Mouse (Mus musculus) myocyte (in vitro differentiated cells): Measurements from ENCODE around the gene Glipr2.
A peak's percentile ranks its signal among the peaks of the same experiment; 100 is the strongest.

Experiments
- CEBPB ChIP-seq: IDR thresholded peaks from 2 replicates; pipeline ENCODE4 v1.6.1; 2011; ENCODE audit warnings: mild to moderate bottlenecking, moderate library complexity; ENCODE audit not compliant: poor library complexity, insufficient read depth, severe bottlenecking
- E2F4 ChIP-seq: IDR thresholded peaks from one replicate; pipeline ENCODE4 v1.6.1; 2011; ENCODE audit warnings: mild to moderate bottlenecking, control low read depth, moderate library complexity; ENCODE audit not compliant: insufficient read depth
- MAX ChIP-seq: IDR thresholded peaks from one replicate; pipeline ENCODE4 v1.6.1; 2011; ENCODE audit warnings: low read depth, mild to moderate bottlenecking, control low read depth
- MYOD1 ChIP-seq, 3 experiments: IDR thresholded peaks; one replicate each; pipeline ENCODE4 v1.6.1; 2011; ENCODE audit warnings: control low read depth in 2 of 3, low read depth in 2 of 3, mild to moderate bottlenecking in 2 of 3, moderate library complexity in 1 of 3; ENCODE audit not compliant: insufficient read length in 2 of 3, control insufficient read depth in 1 of 3
- POLR2A ChIP-seq: IDR thresholded peaks from one replicate; pipeline ENCODE4 v1.6.1; 2011; ENCODE audit warnings: low read depth, mild to moderate bottlenecking, control low read depth, moderate library complexity; ENCODE audit not compliant: insufficient read length
- POLR2AphosphoS2 ChIP-seq: IDR thresholded peaks from one replicate; pipeline ENCODE4 v1.6.1; 2011; ENCODE audit warnings: low read depth, control low read depth; ENCODE audit not compliant: insufficient read length
- REST ChIP-seq: IDR thresholded peaks from one replicate; pipeline ENCODE4 v1.6.1; 2011; ENCODE audit warnings: mild to moderate bottlenecking, control low read depth, moderate library complexity; ENCODE audit not compliant: insufficient read depth, insufficient read length
- TCF12 ChIP-seq: IDR thresholded peaks from one replicate; pipeline ENCODE4 v1.6.1; 2011; ENCODE audit warnings: mild to moderate bottlenecking, control low read depth; ENCODE audit not compliant: poor library complexity, insufficient read depth, severe bottlenecking
- USF1 ChIP-seq: IDR thresholded peaks from one replicate; pipeline ENCODE4 v1.6.1; 2011; ENCODE audit warnings: low read depth, mild to moderate bottlenecking, control low read depth, moderate library complexity

DNA sequence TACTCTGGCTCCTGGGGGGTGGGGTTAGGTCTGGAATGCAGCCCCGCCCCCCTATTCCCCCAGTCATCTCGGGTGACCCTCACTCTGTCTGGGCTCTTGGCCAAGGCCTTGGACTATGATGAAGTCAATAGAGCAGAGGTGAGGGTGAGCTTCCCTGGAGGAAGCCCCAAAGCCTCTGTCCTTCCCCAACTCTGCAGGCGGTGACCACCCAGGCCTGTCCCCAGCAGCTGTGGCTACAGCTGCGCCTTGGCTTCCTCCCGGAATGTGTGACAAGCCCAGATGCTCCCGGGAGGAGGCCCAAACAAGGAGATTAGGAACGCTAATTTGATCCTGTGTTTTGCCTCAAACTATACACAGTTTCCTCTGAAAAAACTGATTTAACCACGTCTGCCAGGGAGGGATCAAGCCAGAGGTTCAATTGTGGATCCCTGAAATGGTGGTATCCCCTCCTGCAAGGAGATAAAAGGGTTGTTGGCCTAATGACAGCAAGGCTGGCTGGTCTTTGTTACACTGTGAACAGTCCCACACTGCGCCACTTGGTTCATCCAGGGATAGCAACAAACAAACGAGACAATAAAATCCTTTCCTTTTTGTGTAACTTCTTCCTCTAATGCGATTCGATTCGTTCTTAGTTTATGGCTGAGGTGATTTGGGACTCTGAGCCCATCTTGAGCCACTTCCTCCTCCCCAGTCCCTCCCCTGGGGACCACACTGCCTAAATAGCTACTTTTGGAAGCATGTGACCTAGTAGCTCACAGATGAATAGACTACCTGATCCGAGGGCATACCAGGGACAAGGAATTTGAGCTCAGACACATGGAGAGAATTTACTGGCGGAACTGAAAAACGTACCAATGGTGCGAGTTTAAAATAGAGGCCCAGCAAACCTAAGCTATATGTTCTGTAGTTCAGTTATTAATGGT is 21.6 kb downstream of the Glipr2 start:
- TF ChIP-seq POLR2A (no peak), TCF12 (peak; percentile 48), MAX (no peak), REST (no peak), USF1 (no peak), CEBPB (no peak), POLR2AphosphoS2 (no peak), E2F4 (no peak), MYOD1 (IDR thresholded peaks at IDR 0.05; ENCODE audit: control insufficient read depth in 1 of 3, insufficient read length in 2 of 3, low read depth in 2 of 3) (peak; percentile 4 to 94 (median 91))
